Mouse (Mus musculus) C2C12 (cell line): Measurements from ENCODE around the gene Immp2l.

Experiments
- CTCF ChIP-seq: IDR thresholded peaks from one replicate; pipeline ENCODE4 v1.5.1; 2011; ENCODE audit not compliant: control insufficient read depth, insufficient read depth, insufficient read length
- MAX ChIP-seq: IDR thresholded peaks from one replicate; pipeline ENCODE4 v1.6.1; 2011; ENCODE audit warnings: mild to moderate bottlenecking, control low read depth
- MYOD1 ChIP-seq: IDR thresholded peaks from one replicate; pipeline ENCODE4 v1.6.1; 2011; ENCODE audit warnings: low read depth; ENCODE audit not compliant: control insufficient read depth, insufficient read length
- MYOG ChIP-seq: IDR thresholded peaks from one replicate; pipeline ENCODE4 v1.6.1; 2011; ENCODE audit not compliant: control insufficient read depth, insufficient read length; ENCODE audit errors: extremely low read depth
- USF1 ChIP-seq: IDR thresholded peaks from one replicate; pipeline ENCODE4 v1.6.1; 2011; ENCODE audit warnings: low read depth, mild to moderate bottlenecking, control low read depth, moderate library complexity

DNA sequence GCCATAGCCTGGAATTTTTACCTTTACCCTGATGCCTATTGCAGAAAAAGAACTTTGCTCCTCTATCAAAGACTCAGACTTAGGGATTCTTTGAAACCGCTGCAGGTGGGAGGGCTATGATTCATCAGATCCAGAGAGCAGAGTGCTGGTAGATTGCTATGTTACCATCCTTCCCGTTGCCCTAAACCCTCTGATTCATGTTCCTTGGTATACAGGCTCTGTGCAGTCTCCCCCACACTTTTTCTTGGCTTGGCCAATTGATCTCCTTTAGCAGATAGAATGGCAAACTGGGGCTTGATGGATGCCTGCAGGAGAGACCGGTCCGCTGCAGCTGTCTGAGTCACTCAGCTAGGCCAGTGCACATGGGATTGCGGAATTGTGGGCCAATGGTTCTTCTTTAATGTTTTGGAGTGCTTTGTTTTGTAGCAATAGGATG is 66.1 kb downstream of the Immp2l start:
- TF ChIP-seq CTCF (no peak), MAX (peak; percentile 78), MYOD1 (peak; percentile 99), MYOG (no peak), USF1 (no peak)
